ENCODE assay signal across 13 mouse cellular contexts in the genomic region with DNA sequence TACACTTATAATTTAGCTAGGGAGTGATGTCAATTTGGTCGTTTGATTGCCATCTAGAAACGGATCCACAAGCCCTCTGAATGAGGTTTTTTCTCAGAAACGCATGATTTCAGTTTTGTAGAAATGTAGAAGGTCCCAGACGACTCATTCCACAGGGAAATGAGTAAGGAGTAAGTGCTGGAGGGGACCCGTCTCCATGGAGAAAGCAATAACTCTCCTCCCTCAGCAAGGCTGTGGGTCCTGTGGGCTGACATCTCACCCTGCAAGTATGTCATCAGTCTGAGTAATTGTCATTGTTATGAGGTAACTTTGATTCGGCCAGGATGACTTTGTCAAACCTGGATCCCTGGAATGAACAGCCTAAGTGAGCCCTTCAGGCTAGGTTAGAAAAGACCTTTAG. TPM values are rescaled to one million over a fixed set of nuclear protein-coding genes. Genes with fewer than 3 reads are reported as not detected.
DNase-seq lines count a peak whose midpoint lies in the region; ATAC-seq and TF ChIP-seq lines count a peak whose summit lies in the region.
"Had no signal": no experiment of that assay in that cellular context is flagged by ENCODE, and none has a peak within 500 bp of the region (broad histone marks: within the 10 kb centered on the region; RNA-seq: fewer than 3 reads in every experiment).

No protein-coding gene starts in this region.

- no peak for TF ChIP-seq CTCF in gastrocnemius, adult 2 months (IDR thresholded peaks at IDR 0.05)
- no peak for TF ChIP-seq CTCF in lung, postnatal 0 days (IDR thresholded peaks at IDR 0.05)
- TF ChIP-seq CTCF in cortical plate, adult 2 months (IDR thresholded peaks at IDR 0.05; ENCODE audit: extremely low read depth, insufficient read depth, low read length), result no peak

- intact Hi-C loops in gastrocnemius, adult 2 months (cut with DNase I), result loop anchor here (5.0 to 10.0 kb wide), 4 partner anchors 431 to 1199 kb away; no protein-coding TSS in a partner anchor

- no peak overlapping the region for H3K9ac ChIP-seq in lung, postnatal 0 days (replicated peaks; ENCODE audit: low read depth)
- H3K9ac ChIP-seq in neural tube, embryonic 14.5 days (replicated peaks; ENCODE audit: low read depth, low read length), result no peak overlapping the region
- H3K9ac ChIP-seq: limb, embryonic 12.5 days had no signal

- peaks cover 30% of the 10 kb centered on the region for H3K4me1 ChIP-seq in lung, postnatal 0 days (ENCODE audit: insufficient read depth, low read depth, low read length)
- H3K4me1 ChIP-seq in cortical plate, adult 2 months (ENCODE audit: control insufficient read depth, insufficient read depth, low read length), result peaks cover 7% of the 10 kb centered on the region; the same call in 1 of the 2 replicates
- peaks cover 14% of the 10 kb centered on the region for H3K4me1 ChIP-seq in neural tube, embryonic 14.5 days (ENCODE audit: control insufficient read depth, insufficient read depth, low read length)

- H3K9me3 ChIP-seq in lung, postnatal 0 days (ENCODE audit: low read length), result no peaks in the 10 kb centered on the region
- H3K9me3 ChIP-seq in neural tube, embryonic 14.5 days (ENCODE audit: control insufficient read depth, low read length), result no peaks in the 10 kb centered on the region
- H3K9me3 ChIP-seq: limb, embryonic 12.5 days had no signal

- 72% methylated on average over 6 of the region's 6 CpGs for WGBS in lung, postnatal 0 days
- WGBS in neural tube, embryonic 14.5 days, result 74% methylated on average over 6 of the region's 6 CpGs

- H3K36me3 ChIP-seq in lung, postnatal 0 days (ENCODE audit: insufficient read depth, low read length), result peaks cover 30% of the 10 kb centered on the region
- peaks cover 22% of the 10 kb centered on the region for H3K36me3 ChIP-seq in neural tube, embryonic 14.5 days (ENCODE audit: control insufficient read depth, insufficient read depth, low read length)

- no peak for DNase-seq in gastrocnemius, adult 2 months
- DNase-seq in gastrocnemius, adult 8-10 months (ENCODE audit: low spot score in 2 of 2), result no peak
- DNase-seq in lung, postnatal 0 days (ENCODE audit: low spot score), result peak; percentile 18
- DNase-seq in lung, postnatal 4 days, result no peak
- DNase-seq in gastrocnemius, postnatal 25 days, result no peak
- no peak for DNase-seq in adipocyte (ENCODE audit: low spot score)
- DNase-seq: gastrocnemius, postnatal 14 days; kidney, postnatal 10 days; lung, postnatal 10 days; thymus, postnatal 4 days had no signal

- H3K27ac ChIP-seq in gastrocnemius, adult 2 months, result peak overlapping the region; percentile 97
- H3K27ac ChIP-seq in lung, postnatal 0 days (ENCODE audit: low read length), result no peak overlapping the region
- peak overlapping the region; percentile 2; the same call in 1 of the 2 replicates for H3K27ac ChIP-seq in cortical plate, adult 2 months (ENCODE audit: insufficient read depth, low read length)
- H3K27ac ChIP-seq in neural tube, embryonic 14.5 days (ENCODE audit: low read depth, low read length), result no peak overlapping the region
- H3K27ac ChIP-seq: limb, embryonic 12.5 days had no signal

- peak overlapping the region; percentile 74 for H3K4me3 ChIP-seq in gastrocnemius, adult 2 months
- H3K4me3 ChIP-seq in lung, postnatal 0 days (ENCODE audit: low read depth, low read length), result peak overlapping the region; percentile 94; the same call in 1 of the 2 replicates
- peak overlapping the region; percentile 100 for H3K4me3 ChIP-seq in cortical plate, adult 2 months (ENCODE audit: insufficient read depth, low read length)
- H3K4me3 ChIP-seq in neural tube, embryonic 14.5 days (ENCODE audit: low read depth, low read length), result peak overlapping the region; percentile 12; the same call in 1 of the 2 replicates
- H3K4me3 ChIP-seq: limb, embryonic 12.5 days had no signal

- no peak for TF ChIP-seq POLR2A in cortical plate, adult 2 months (IDR thresholded peaks at IDR 0.05; ENCODE audit: extremely low read depth, insufficient read depth, low read length)

- no peaks in the 10 kb centered on the region for H3K27me3 ChIP-seq in lung, postnatal 0 days (replicated peaks; ENCODE audit: insufficient read depth, low read length)
- H3K27me3 ChIP-seq in neural tube, embryonic 14.5 days (ENCODE audit: control insufficient read depth, insufficient read depth, low read length), result peaks cover 3% of the 10 kb centered on the region; the same call in 1 of the 2 replicates
- H3K27me3 ChIP-seq: limb, embryonic 12.5 days had no signal

- no peak for TF ChIP-seq EP300 in lung, postnatal 0 days (IDR thresholded peaks at IDR 0.05)

- peak overlapping the region; percentile 73 for H3K4me2 ChIP-seq in lung, postnatal 0 days (replicated peaks; ENCODE audit: low read depth, low read length)
- H3K4me2 ChIP-seq in neural tube, embryonic 14.5 days (ENCODE audit: low read depth, low read length), result peak overlapping the region; percentile 66
- H3K4me2 ChIP-seq: limb, embryonic 12.5 days had no signal

- ATAC-seq in lung, postnatal 0 days, result no peak
- no peak for ATAC-seq in neural tube, embryonic 14.5 days (ENCODE audit: low read depth)

RNA-seq across cellular contexts. Expression of gene Klf6, which starts 4.8 kb away (rescaled TPM):
- 10 to 100 TPM; 23.9 to 34.5 TPM for total RNA-seq in gastrocnemius, adult 2 months (2021)
- total RNA-seq in gastrocnemius, adult 8-10 months (2022), result 10 to 100 TPM; 15.9 to 31.8 (median 21.1) TPM
- 201 and 219 TPM in 2 replicates for polyA plus RNA-seq in lung, postnatal 0 days (2015; fragmentation: Nextera tagmentation; extraction: Ambion mirVana)
- 25.7 and 27.5 TPM in 2 replicates for polyA plus RNA-seq in cortical plate, adult 2 months (2012; rRNA removed)
- 83.5 and 97.5 TPM in 2 replicates for polyA plus RNA-seq in neural tube, embryonic 14.5 days (2014; fragmentation: Nextera tagmentation; extraction: Ambion mirVana)
- 10 to 100 TPM; 22.0 to 23.9 TPM for total RNA-seq in gastrocnemius, postnatal 25 days (2021)

Comparison
In these comparisons a context has a peak if more than half of its experiments do, and no peak if none do; other contexts are left out.
1. H3K27ac ChIP-seq: peak in gastrocnemius, adult 2 months (single experiment) and cortical plate, adult 2 months (single experiment); none in lung, postnatal 0 days (single experiment) and neural tube, embryonic 14.5 days (single experiment).
2. H3K4me3 ChIP-seq: peak in every context shown above with its lines; median percentile 100 in cortical plate, adult 2 months; 94 in lung, postnatal 0 days; 74 in gastrocnemius, adult 2 months; 12 in neural tube, embryonic 14.5 days.